Mouse (Mus musculus) neural tube, embryonic 11.5 days (tissue): Measurements from ENCODE around the gene Hrct1. TPM values are rescaled to one million over a fixed set of nuclear protein-coding genes. Genes with fewer than 3 reads are reported as not detected.

ENCODE experiments used
- ATAC-seq: fragments of 200-750 bp; cut with Nextera tagmentation; 2 replicates; pipeline ENCODE4 v1.8.0; 2017; ENCODE audit warnings: moderate number of reproducible peaks, mild to moderate bottlenecking, moderate TSS enrichment, moderate library complexity; ENCODE audit not compliant: insufficient read depth, low FRiP score, low TSS enrichment
- DNase-seq: peaks from one replicate; pipeline ENCODE4 v3.0.0-alpha.2; 2015; ENCODE audit warnings: low spot score
- H3K27ac ChIP-seq: fragments of 300-500 bp; sonication (generic); 2 replicates; pipeline ENCODE4 v1.5.1; 2014; ENCODE audit warnings: low read depth, mild to moderate bottlenecking, low read length
- H3K27me3 ChIP-seq: fragments of 300-500 bp; sonication (generic); 2 replicates; pipeline ENCODE4 v1.6.1; 2014; ENCODE audit warnings: mild to moderate bottlenecking, low read length, mixed read lengths; ENCODE audit not compliant: control insufficient read depth, insufficient read depth
- H3K36me3 ChIP-seq: fragments of 300-500 bp; sonication (generic); 2 replicates; pipeline ENCODE4 v1.6.1; 2014; ENCODE audit warnings: mild to moderate bottlenecking, low read length, moderate library complexity, mixed read lengths; ENCODE audit not compliant: control insufficient read depth, insufficient read depth
- H3K4me1 ChIP-seq: fragments of 300-500 bp; sonication (generic); 2 replicates; pipeline ENCODE4 v1.6.1; 2014; ENCODE audit warnings: low read length, mixed read lengths; ENCODE audit not compliant: control insufficient read depth, insufficient read depth
- H3K4me2 ChIP-seq: fragments of 300-500 bp; sonication (generic); 2 replicates; pipeline ENCODE4 v1.6.1; 2014; ENCODE audit warnings: low read depth, mild to moderate bottlenecking, moderate library complexity
- H3K4me3 ChIP-seq: fragments of 300-500 bp; sonication (generic); 2 replicates; pipeline ENCODE4 v1.5.1; 2014; ENCODE audit warnings: low read depth, low read length
- H3K9ac ChIP-seq: fragments of 300-500 bp; sonication (generic); 2 replicates; pipeline ENCODE4 v1.6.1; 2014; ENCODE audit warnings: mild to moderate bottlenecking, low read length
- H3K9me3 ChIP-seq: fragments of 300-500 bp; sonication (generic); 2 replicates; pipeline ENCODE4 v1.6.1; 2016; ENCODE audit warnings: low read length; ENCODE audit not compliant: control insufficient read depth
- WGBS: fragments of 180-500 bp; shearing (Covaris S2); extraction: QIAGEN DNeasy Blood & Tissue Kit; methylation state at CpG from one replicate; pipeline ENCODE4 v1.1.7; 2014; 5-methylcytosine and 5-hydroxymethylcytosine counted together
- polyA plus RNA-seq: library from polyadenylated mRNA; unstranded; fragments of >200 nt; fragmentation: Nextera tagmentation; extraction: Ambion mirVana; gene quantifications from 2 replicates; pipeline ENCODE4 v1.2.1, GENCODE M21; 2014

The Hrct1 gene
- polyA plus RNA-seq: 0.22 TPM in 1 of 2 replicates, not detected in the other

DNA sequence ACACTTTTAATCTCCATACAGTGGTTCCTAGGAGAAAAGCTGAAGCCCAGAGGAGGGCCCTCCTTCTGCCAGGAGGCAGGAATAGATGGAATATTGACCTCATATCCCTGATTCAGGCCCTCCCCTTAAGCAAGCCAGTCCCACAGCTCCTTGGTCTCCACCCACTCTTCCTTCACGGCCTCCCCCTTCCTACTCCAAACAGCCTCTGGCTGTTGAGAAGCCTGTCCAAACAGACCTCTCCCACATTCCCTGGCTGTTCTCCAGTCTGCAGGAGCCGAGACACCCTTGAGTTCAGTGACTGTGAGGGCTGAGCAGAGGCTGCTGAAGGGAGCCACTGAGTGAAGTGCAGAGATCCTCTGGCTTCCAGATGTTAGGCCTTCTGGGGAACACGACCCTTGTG lies at the start of gene Hrct1:
Hrct1 (plus strand) TSS at position 194 of the 400 bp plus-strand sequence.
- Histone ChIP-seq H3K9ac (no peak within 1 kb of the TSS), H3K4me3 (no peak within 1 kb of the TSS), H3K27ac (no peak within 1 kb of the TSS), H3K9me3 (no peaks in the 10 kb centered on the region), H3K27me3 (no peaks in the 10 kb centered on the region), H3K4me2 (no peak within 1 kb of the TSS), H3K36me3 (no peaks in the 10 kb centered on the region), H3K4me1 (no peaks in the 10 kb centered on the region)
- DNase-seq: no peak
- WGBS: 42% methylated on average over 3 of the region's 3 CpGs
- ATAC-seq: no peak

DNA sequence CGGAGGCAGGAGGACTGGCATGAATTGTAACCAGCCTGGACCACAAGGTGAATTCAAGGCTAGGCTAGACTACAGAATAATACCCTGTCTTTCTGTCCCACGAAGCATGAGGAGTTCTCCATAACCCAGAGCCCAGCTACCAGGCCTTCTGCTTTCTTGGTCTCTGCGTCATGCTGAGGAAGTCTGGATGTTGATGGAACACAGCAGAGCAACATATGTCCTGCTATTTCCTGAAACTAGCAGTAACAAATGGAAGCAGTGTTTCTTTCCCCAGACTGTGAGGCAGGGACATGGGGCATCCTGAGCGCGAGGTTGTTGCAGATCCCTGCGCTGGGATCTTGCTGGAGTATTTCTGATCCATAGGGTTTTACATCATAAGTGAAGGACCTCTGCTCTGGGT lies 48.4 kb upstream of the Hrct1 start:
- Histone ChIP-seq H3K9me3 (no peaks in the 10 kb centered on the region), H3K9ac (no peak overlapping the region), H3K36me3 (no peaks in the 10 kb centered on the region; the same call in none of the 2 replicates), H3K4me3 (no peak overlapping the region), H3K4me1 (no peaks in the 10 kb centered on the region), H3K4me2 (no peak overlapping the region), H3K27me3 (no peaks in the 10 kb centered on the region), H3K27ac (no peak overlapping the region)
- ATAC-seq (no peak), DNase-seq (no peak)
- 91% methylated on average over 6 of the region's 6 CpGs for WGBS

DNA sequence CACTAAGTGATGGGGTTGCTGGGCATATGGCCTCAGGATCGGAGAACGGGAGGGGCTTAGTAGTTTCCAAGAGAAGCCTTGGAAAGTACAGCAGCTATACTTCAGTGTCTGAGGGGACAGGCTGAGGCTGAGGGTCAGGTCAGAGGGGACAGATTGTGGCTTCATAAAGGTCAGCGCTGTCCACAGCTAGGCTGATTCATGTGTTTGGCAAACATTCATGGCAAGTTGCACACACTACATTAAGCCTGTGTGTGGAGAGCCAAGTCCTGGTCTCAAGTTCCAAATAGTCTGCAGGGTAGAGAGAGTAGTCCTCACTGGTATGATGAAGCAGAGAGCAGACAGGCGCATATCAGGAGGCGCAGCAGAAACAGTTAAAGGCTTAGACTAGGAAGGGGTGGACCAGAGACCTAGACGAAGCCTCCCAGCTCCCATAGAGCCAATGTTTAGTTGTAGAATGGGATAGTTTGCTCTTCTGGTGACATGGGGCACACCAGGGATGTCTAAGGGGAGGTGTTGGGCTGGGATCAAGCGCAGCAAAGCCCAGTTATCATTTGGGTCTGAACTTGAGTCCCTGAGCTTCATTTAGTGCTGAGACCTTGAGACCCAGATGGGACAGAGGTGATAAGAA lies 47.5 kb upstream of the Hrct1 start:
- ATAC-seq (no peak), DNase-seq (no peak)
- Histone ChIP-seq H3K4me2 (no peak overlapping the region), H3K4me3 (no peak overlapping the region), H3K27me3 (no peaks in the 10 kb centered on the region), H3K9ac (no peak overlapping the region), H3K4me1 (no peaks in the 10 kb centered on the region), H3K36me3 (no peaks in the 10 kb centered on the region; the same call in none of the 2 replicates), H3K9me3 (no peaks in the 10 kb centered on the region), H3K27ac (no peak overlapping the region)
- 84% methylated on average over 7 of the region's 7 CpGs for WGBS

DNA sequence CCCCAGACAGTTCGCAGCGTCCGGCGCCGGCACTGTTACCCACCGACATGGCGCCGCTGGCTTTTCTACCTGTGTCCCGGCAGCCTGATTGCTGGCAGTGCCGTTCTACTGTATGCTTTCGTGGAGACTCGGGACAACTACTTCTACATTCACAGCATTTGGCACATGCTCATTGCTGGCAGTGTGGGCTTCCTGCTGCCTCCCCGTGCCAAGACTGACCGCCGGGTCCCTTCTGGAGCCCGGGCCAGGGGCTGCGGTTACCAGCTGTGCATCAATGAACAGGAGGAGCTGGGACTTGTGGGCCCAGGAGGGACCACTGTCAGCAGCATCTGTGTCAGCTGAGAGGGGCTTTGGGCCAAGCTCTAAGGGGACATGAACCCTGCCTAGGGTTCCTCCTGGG lies 37.0 kb upstream of the Hrct1 start:
- ATAC-seq (no peak), DNase-seq (no peak)
- Histone ChIP-seq H3K9me3 (no peaks in the 10 kb centered on the region), H3K27ac (no peak overlapping the region), H3K4me2 (no peak overlapping the region), H3K9ac (no peak overlapping the region), H3K36me3 (no peaks in the 10 kb centered on the region), H3K4me3 (no peak overlapping the region), H3K27me3 (no peaks in the 10 kb centered on the region), H3K4me1 (no peaks in the 10 kb centered on the region)
- 92% methylated on average over 17 of the region's 17 CpGs for WGBS

DNA sequence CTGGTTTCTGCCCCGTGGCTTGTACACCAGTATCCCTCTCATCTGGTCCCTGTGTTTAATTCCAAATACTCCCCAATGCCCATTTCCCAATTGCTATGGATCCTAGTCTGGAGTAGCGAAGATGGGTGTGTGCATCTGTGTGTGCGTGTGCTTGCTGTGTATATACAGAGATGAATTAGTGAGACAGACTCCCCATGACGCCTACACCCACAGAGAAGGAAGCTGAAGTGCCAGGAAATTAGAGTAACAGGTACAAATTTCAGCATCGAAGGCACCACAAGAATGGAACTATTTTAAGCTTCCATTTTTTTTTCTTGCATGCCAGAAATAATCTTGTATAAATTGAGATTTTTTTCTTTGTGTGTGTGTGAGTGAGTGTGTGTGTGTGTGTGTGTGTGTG lies 36.0 kb upstream of the Hrct1 start:
- Histone ChIP-seq H3K9me3 (no peaks in the 10 kb centered on the region), H3K4me2 (no peak overlapping the region), H3K27me3 (no peaks in the 10 kb centered on the region), H3K4me1 (no peaks in the 10 kb centered on the region), H3K36me3 (no peaks in the 10 kb centered on the region), H3K9ac (no peak overlapping the region), H3K4me3 (no peak overlapping the region), H3K27ac (no peak overlapping the region)
- ATAC-seq (no peak), DNase-seq (no peak)
- 88% methylated on average over 5 of the region's 5 CpGs for WGBS

GRCm38 (mm10) chr4:43693806-43694241 lies 33.2 kb upstream of the Hrct1 start:
- Histone ChIP-seq H3K4me3 (no peak overlapping the region), H3K27ac (no peak overlapping the region), H3K36me3 (no peaks in the 10 kb centered on the region), H3K9me3 (no peaks in the 10 kb centered on the region), H3K9ac (no peak overlapping the region), H3K27me3 (no peaks in the 10 kb centered on the region), H3K4me2 (no peak overlapping the region), H3K4me1 (no peaks in the 10 kb centered on the region)
- no peak for ATAC-seq
- 83% methylated on average over 5 of the region's 5 CpGs for WGBS
- DNase-seq: no peak

- no peak for ATAC-seq
- whole genome bisulfite sequencing: 81% methylated on average over 1 of the region's 1 CpGs
- H3K9ac ChIP-seq: no peak overlapping the region
- H3K27ac ChIP-seq: no peak overlapping the region
- H3K4me2 ChIP-seq: no peak overlapping the region
- no peaks in the 10 kb centered on the region for H3K4me1 ChIP-seq
- no peak overlapping the region for H3K4me3 ChIP-seq
- no peak for DNase-seq
- no peaks in the 10 kb centered on the region for H3K9me3 ChIP-seq
- H3K36me3 ChIP-seq: no peaks in the 10 kb centered on the region
- H3K27me3 ChIP-seq: no peaks in the 10 kb centered on the region
Observed at GRCm38 (mm10) chr4:43694439-43695248, 32.3 kb upstream of the Hrct1 start.

DNA sequence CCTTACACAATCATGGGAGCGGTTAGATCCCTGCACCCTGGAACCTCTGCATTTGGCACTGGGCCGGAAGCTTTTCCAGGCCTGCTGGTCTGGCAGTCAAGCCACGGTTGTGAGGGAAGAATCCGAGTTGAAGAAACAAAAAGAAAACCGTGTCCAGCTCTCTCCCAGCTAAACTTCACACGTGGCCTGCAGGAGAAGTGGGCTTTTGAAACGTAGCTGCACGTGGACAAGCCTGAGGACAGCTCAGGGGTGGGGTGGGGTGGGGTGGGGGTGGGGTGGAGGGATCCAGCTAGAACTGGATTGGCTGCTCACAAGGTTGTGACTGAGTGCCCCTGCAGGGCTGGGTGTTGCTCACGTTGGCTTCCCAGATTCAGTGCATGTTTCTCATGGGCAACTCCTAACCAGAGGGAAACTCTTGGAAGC lies 31.7 kb upstream of the Hrct1 start:
- no peak overlapping the region for H3K27ac ChIP-seq
- H3K4me1 ChIP-seq: no peaks in the 10 kb centered on the region
- no peaks in the 10 kb centered on the region for H3K36me3 ChIP-seq
- H3K27me3 ChIP-seq: no peaks in the 10 kb centered on the region
- DNase-seq (no peak), ATAC-seq (no peak)
- no peak overlapping the region for H3K4me3 ChIP-seq
- H3K4me2 ChIP-seq: no peak overlapping the region
- 35% methylated on average over 9 of the region's 9 CpGs for WGBS
- no peaks in the 10 kb centered on the region for H3K9me3 ChIP-seq
- H3K9ac ChIP-seq: no peak overlapping the region

- no peak overlapping the region for H3K27ac ChIP-seq
- WGBS: 93% methylated on average over 13 of the region's 13 CpGs
- H3K4me1 ChIP-seq: no peaks in the 10 kb centered on the region
- no peak overlapping the region for H3K4me2 ChIP-seq
- H3K27me3 ChIP-seq: no peaks in the 10 kb centered on the region
- no peak for ATAC-seq
- no peaks in the 10 kb centered on the region for H3K9me3 ChIP-seq
- no peak for DNase-seq
- H3K36me3 ChIP-seq: no peaks in the 10 kb centered on the region
- H3K4me3 ChIP-seq: no peak overlapping the region
- no peak overlapping the region for H3K9ac ChIP-seq
Observed at GRCm38 (mm10) chr4:43696561-43696960, 30.4 kb upstream of the Hrct1 start.
